Mouse (Mus musculus): ENCODE results near the gene Slc22a1.
"Not testable (repeated sequence)": the region's sequence is repeated elsewhere in the genome, so short reads cannot be mapped to it uniquely, and the experiment has no call there.

Gene Slc22a1

DNA sequence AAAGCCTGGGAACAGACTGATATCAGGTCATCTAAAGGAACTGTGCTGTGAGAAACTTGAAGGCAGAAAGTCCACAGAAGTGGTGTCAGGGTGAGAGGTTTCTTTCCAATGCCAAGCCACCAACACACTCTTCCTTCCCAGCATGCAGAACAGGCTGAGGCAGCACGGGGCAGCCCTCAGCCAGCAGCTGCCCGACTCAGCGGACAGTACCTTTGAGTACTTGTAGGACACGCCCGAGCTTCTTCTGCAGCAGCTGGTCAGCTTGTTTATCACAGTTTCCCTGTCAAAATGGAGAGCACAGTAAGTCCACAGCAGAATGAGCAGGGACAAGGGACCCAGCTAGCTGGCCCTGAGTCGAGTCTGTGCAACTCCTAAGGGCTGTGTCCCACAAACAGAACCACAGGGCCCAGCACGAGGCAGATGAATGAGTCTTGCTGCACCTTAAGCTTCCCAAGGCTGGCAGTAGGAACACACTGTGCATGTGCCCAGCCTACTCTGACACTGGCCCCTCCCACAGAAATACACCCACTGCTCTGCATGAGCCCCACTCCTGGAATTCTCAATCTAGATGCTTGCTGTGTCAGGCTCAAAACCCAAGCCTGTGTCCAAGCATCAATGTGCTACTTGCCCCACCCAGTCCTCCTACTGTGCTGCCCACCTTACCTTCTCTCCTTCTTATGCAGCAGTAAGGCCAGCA is 9.4 kb upstream of the Slc22a1 start:
- no peak for DNase-seq (ENCODE audit: low spot score in 2 of 2)

DNA sequence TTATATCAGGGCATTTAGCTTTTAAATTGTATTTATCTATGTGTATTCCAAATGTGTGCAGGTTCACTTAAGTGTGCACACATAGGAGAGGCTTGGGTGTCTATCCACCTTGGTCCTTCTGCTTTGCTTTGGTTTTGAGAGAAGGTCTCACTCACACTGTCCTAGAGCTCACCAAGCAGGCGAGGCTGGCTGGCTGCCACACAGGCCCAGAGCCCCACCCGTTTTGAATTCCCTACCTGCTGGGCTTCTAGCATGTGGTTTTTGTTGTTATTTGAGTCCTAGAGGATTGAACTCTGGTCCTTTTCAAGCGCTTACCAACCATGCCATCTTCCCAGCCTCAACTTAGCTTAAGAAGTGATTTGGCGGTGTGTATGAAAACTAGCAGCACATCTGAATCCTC is 8.8 kb upstream of the Slc22a1 start:
- DNase-seq (ENCODE audit: low spot score in 2 of 2) = no peak

DNA sequence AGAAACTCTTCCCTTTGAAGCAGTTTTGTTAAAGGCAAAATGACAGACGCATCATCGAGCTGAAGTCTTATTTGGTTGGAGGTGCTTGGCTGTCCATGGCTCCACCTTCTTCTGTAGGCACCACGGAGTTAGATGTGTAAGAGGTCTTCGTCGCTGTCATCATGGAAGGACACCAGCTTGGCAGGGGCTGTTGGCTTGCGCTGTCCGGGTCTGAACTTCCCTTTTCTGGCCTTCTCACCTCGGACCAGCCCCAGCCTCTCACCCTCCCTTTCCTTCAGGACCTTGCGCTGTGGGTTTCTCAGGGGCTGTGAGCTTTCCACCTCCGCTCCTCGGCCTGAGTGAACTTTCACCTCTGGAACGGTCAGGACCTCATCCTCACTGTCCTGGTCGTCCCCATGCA is 8.0 kb upstream of the Slc22a1 start:
- no peak for DNase-seq (ENCODE audit: low spot score in 2 of 2)

DNA sequence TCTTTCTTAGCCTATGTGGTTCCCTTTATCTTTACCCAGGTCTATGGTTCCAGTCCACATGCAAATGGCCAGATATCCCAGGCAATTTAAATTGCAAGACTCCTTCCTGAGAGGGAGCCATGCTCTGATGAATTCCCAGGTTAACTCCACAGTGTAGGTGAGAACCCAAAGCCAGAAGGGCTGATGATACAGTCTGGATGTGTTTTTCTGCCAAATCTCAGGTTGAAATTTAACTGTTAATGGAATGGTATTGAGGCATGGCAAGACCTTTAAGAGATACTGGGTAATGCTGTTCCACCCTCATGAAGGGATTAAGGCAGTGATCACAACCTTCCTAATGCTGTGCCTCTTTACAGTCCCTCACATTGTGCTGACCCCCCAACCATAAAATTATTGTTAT is 2.6 kb upstream of the Slc22a1 start:
- no peak for DNase-seq (ENCODE audit: low spot score in 2 of 2)

DNA sequence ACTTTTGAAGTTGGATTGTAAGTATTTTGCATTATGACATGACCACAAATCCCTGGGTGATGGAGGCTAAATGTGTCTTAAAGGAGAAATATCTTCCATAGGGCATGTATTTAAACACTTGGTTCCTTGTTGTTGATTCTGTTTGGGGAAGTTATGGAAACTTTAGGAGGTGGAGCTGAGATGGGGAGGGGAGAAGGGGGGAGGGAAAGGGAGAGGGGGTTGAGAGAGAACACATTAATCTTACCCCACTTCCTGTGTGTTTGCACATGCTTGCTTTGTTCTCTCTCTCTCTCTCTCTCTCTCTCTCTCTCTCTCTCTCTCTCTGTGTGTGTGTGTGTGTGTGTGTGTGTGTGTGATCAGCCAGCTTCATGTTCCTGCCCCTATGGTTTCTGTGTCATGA is 1.5 kb upstream of the Slc22a1 start:
- no peak for DNase-seq (ENCODE audit: low spot score in 2 of 2)

DNA sequence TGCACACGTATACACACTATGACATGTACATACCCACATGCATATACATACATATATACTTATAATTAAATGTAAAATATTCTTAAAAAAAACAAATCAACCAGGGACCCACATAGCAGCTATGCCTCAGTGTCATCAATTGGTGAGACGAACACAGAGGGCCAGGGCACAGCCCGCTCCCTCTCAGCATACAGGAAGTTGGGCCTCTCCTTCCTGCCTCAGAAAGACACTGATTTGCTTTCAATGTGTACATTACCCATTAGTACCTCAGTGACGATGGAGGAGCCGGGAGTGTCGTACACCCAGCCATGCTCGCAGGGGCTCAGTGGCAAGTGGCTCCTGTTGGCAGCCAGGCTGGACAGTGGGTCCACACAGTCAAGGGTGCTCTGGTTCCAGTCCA is 649 bp downstream of the Slc22a1 start:
- DNase-seq (ENCODE audit: low spot score in 2 of 2) = not testable (repeated sequence)

DNA sequence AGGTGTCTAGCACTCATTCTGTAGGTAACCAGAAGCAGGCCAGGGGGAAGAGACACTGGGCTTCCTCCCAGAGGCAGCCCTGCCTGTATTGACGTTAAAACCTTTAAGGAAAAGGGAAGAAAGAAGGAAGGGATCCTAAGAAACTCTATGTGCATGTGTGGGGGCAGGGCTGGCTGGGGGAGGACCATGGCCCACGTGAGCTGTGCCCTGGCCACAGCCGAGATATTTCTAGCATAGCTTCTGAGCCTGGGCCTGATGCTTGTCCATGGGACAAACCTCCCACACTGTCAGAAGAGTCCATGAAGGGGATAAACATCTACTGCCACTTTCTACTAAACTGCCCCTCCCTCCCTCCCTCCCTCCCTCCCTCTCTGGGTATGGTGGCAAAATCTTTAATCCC is 1.8 kb downstream of the Slc22a1 start:
- no peak for DNase-seq (ENCODE audit: low spot score in 2 of 2)

DNA sequence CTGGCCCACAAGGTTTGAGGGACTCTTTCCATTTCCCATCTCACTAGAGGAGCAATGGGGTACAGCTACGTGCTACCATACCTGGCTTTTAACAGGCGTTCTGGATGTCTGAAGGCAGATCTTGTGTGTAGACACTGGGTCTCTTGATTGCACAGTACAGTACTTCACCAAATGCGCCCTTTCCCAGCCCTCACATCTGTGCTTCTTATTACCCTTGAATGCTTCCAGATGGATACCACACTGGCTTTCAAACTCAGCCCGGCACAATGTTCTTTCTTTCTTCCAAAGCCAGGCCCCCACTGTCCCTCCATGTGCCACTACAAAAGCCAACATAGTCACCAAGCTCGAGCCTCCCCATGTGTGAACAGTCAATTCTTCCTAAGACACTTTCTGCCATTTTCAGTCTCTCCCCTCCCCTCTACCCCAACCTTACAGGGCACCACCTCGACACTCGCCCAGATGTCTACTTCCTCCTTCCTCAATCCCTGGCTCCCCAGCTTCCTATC is 3.3 kb downstream of the Slc22a1 start:
- DNase-seq (ENCODE audit: low spot score in 2 of 2) = no peak

DNA sequence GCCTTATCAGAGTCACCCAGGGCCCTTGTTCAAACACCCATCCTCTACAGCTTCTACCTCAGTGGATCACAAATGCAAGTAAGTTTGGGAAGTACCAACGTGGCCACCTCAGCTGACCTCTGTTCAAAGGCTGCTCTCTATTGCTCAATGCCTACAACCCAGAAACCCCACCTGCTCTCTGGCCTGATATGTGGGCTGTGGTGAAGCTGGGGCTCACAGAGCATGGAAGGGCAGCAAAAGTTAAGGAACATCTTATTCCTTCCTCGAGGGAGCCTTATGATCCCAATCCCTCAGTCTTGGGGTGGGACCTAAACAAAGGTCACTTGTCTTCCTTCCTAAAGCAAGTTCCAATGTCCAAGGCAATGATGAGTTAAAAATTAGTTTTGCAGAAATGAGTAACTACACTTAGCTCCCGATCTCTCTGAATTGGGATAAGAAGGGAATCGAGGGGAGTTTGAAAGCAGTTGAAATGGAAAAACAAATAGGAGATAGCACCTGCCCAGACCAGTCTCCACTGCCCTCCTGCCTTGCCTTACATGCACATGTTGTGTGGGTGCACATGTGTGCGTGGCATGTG is 4.5 kb downstream of the Slc22a1 start:
- no peak for DNase-seq (ENCODE audit: low spot score in 2 of 2)

DNA sequence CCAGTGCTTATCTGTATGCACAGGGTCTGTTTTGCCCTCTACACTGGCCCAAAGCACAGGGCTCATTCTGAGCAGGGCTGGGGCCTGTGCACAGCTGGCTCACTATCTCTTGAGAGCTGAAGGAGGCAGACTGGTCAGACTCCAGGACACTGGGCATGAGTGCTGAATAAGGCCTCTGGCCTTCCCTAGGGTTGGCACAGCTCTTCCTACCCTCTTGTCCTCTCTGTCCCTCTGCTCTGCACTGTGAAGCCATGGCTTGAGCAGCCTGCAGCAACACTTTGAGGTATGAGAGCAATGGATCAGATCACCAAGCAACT is 6.3 kb downstream of the Slc22a1 start:
- DNase-seq (ENCODE audit: low spot score in 2 of 2) = no peak

DNA sequence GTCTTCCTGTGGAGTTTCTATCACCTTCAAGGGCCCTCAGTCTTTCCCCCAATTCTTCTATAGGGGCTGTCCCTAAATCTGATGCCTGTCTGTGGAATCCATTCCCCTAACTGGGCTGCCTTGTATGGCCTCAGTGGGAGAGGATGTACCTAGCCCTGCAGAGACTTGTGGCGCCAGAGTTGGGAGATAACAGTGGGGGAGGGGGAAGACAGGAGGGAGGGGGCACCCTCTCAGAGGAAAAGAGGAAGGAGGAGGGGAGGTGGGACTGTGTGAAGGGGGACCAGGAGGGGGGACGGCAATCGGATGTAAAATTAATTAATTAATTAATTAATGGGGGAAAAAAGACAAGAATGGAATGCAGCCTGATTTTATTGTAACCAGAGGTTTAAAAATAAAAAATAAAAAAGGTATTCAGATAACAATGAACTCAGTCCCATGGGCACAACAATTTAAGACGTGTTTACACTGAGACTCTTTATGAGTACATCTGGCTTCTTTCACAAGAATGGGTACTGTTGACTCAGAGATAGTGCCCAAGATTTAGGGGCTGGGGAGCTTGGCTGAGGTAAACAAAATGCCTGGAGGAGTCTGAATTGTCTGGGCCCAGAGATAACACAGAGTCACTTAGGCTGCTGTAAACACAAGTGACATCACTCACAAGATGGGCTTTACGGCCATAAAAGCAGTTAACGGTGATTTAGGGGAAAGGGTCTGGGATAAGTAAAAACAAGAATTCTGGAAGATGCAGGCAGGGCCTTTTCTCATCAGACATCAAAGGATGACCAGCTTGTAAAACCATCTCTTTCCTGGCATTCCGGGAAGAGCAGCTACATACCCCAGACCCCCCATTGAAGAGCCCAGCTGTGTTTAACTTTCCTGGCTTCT is 6.9 kb downstream of the Slc22a1 start:
- DNase-seq (ENCODE audit: low spot score in 2 of 2) = no peak

DNA sequence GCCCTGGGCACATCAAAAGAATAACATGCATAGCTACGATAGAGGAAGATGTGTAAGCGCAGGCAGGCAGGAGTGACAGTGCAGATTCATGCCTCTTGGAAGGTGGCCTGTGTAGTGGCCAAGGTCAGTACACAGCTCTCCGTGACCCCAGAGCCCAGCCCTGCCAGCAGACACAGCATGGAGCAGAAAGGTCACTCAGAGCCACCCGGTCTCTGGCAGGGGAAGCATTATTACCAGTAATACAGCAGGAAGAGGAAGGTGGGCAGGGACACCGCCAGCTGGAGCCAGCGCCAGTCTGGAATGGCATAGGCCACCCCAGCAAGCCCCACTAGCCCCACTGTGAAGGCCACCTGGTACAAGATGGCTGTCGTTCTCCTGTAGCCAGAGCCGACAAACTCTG is 11.5 kb downstream of the Slc22a1 start:
- DNase-seq (ENCODE audit: low spot score in 2 of 2) = no peak

DNA sequence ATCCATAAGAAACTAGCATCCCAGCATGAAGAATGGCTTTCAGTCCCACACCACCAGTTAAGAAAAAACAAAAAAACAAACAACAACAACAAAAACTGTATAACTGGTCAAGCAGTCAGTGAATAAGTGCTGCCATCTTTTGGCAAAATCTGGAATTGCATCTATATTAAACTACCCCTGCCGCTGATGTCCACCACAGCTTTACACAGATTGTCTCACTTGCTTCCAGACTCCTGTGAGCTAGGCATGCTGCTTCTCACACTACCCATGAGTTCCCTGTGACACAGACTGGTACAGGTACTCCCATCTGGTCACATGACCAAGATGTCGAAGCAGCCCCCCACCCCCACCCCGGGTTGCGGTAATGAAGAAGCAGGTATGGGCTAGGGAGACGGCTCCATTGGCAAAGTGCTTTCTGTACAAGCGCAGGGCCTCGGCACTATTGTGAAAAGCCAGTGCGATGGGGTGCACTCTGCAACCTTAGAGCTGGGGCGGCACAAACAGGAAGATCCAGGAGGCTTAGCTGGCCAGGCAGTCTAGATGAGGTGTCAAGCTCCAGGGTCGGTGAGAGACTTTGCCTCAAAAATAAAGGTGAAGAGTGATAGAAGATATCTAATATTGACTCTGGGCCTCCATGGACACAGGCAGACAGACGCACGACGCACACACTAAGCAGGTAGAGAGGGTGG is 14.9 kb downstream of the Slc22a1 start:
- no peak for DNase-seq (ENCODE audit: low spot score in 2 of 2)

DNA sequence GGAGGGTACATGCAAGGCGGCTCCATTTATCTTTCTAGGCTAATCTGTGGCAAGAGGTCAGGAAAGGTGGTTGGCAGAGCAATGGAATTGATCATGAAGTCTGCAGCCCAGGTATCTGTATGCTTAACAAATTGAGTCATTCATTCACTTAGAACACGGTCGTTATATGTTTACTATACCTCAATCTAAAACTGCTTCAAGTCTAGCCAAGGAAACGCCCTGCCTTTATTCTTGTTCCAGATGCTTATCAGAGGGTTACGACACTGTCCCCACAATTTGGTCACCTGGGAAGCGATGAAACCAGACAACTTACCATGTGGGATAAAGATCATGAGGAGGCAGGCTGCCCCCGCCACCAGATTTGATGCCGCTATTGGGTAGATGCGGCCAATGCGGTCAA is 16.4 kb downstream of the Slc22a1 start:
- no peak for DNase-seq (ENCODE audit: low spot score in 2 of 2)

DNA sequence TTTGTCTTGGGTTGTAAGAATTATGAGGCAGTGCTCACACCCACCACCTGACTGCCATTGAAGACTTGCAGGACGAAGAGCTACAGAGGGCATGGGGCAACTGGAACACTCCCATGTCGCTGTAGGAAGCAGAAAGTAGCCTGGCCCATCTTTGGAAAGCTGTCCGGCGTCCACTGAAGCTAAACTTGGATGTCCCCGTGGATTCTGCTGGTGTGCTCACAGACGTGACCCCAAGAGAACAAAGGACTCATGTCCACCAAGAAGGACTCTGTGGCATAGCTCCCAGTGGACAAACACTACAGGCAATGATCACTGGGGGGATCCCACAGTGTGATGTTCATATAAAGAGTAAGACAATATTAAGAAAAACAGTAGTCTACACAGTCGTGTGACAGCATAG is 16.8 kb downstream of the Slc22a1 start:
- no peak for DNase-seq (ENCODE audit: low spot score in 2 of 2)

DNA sequence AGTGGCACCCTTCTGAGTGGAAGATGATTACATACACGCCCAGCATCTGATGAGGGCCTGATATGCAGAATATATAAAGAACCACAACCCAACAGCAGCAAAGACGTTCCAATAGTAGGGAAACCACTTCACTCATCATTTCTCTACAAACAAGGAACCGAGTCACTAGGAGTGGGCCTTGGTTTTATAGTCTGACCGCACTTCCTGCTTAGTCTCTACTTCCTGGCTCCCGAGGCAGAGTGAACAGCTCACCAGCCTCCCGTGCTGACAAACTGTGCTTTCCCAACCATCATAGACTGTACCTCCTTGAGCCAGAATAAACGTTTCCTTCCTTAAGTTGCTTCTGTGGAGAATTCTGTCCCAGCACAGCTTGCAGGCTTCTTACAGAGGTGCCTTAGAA is 19.8 kb downstream of the Slc22a1 start:
- DNase-seq (ENCODE audit: low spot score in 2 of 2) = no peak

DNA sequence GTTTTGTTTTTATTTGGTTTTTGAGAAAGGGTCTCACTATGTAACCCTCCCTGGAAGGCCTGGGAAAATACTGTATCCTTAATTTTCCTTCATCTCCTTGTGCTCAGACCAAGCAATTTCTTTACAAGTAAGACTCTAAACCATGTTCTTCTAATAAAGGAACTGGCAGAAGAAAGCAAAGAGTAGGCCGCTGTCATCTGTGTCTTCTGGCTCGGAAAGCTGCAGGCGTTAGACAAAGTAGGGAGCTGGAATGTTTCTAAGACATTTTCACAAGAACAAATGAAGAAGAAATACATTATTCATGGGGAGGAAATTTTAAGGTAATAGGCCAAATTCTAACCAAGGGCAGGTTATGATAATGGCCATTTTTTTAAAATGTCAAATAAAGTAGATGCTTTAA is 21.6 kb downstream of the Slc22a1 start:
- no peak for DNase-seq (ENCODE audit: low spot score in 2 of 2)

DNA sequence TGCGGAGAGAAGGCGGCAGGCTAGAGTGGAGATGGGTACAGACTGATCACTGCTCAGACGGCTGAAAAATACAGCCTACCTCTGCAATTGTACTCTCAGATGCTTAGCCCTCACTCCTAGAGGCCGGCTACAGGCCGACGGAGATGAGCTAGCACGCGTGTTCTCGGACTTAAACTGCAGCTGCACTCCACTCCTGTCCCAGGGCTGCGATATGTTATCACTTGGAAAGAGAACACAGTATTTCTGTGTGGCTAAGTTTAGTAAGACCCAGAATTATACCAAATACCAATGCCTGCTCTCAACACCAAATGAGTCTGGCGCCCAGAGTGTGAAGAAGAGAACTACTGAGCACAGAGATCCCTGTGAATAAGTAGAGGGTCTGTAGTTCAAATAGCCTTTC is 23.0 kb downstream of the Slc22a1 start:
- no peak for DNase-seq (ENCODE audit: low spot score in 2 of 2)

DNA sequence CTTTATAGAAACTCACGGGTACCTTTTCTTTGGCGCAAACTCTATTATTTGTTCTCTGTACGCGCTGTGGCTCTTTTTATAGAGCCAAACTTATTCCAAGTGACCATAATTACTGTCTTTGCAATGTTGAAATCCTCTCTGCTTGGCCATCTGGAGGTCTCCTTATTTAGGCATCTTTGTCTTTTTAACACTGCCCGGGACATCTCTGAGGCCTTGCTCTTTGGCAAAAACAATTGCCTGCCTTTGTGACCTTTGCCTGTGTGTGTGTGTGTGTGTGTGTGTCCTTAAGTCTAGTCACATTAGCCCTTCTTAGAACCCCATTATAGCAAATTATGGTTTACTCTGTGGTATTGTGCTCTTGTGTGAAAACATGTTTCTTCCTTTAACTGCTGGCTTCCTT is 30.2 kb downstream of the Slc22a1 start:
- DNase-seq (ENCODE audit: low spot score in 2 of 2) = no peak

DNA sequence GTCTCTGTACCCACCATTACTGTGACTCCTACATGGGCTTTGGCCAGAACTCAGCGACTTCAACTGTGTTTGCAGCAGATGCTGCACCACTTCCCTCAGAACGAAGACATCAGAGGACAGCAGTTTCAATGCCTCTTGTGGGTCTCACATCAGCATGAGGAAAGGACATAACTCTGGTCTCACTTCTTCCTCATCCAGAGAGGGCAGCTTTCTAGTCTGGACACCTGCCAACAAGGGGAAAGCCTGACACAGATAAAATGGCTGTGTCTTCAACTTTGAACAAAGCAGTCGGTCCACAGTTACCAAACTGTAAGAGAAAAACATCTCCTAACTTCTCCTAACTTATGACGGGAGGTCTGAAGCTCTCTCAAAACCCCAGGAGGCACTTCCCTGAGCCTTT is 34.5 kb downstream of the Slc22a1 start:
- DNase-seq (ENCODE audit: low spot score in 2 of 2) = no peak

DNA sequence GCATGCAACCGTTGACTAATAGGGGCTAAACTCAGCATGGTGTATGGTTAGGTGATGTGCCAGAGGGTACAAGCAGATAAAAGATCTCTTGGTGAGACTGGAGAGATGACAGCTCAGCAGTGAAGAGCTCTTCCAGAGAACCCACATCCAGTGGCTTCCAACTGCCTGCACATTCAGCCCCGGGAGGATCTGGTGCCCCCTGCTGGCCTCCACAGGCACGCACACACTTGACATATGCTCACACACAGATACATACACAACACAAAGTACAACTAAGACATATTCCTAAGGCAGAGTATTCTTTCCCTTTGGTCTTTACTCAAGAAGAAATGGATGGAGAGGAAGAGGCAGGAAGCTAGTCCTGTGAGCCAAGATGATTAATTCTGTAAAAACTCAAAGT is 36.0 kb downstream of the Slc22a1 start:
- no peak for DNase-seq (ENCODE audit: low spot score in 2 of 2)

DNA sequence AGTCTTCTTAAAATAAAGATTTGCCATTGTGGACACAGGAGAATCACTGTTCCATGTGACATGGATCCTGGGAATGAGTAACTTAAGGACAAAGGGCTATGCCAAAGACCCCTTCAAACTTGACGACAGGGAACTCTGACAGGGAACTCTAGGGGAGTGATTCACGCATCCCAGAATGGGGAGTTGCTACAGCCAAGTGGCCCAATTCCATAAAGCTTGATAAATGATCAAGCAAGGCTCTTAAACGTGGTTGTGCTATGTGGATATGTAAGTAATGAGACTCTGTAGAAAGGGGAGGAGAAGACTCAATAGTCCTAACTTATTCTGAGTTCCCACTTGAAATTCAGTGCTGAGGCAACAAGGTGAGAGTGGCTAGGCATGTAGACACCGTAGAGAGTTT is 40.8 kb downstream of the Slc22a1 start:
- no peak for DNase-seq (ENCODE audit: low spot score in 2 of 2)

All from spleen, postnatal 10 days (tissue).